Mouse (Mus musculus) forebrain, embryonic 11.5 days (tissue): ENCODE results near the gene Apaf1. TPM values are rescaled to one million over a fixed set of nuclear protein-coding genes. Genes with fewer than 3 reads are reported as not detected.
A peak's percentile ranks its signal among the peaks of the same experiment; 100 is the strongest.

Experiments used
- ATAC-seq: fragments of 200-750 bp; cut with Nextera tagmentation; replicated peaks from 2 replicates; pipeline ENCODE4 v1.8.0; 2017; ENCODE audit warnings: moderate TSS enrichment; ENCODE audit not compliant: low FRiP score
- DNase-seq: peaks from one replicate; pipeline ENCODE4 v3.0.0-alpha.2; 2017; ENCODE audit warnings: low spot score
- H3K27ac ChIP-seq: fragments of 300-500 bp; sonication (generic); 2 replicates; pipeline ENCODE4 v1.5.1; 2014; ENCODE audit warnings: low read depth, low read length
- H3K27me3 ChIP-seq: fragments of 300-500 bp; sonication (generic); 2 replicates; pipeline ENCODE4 v1.6.1; 2014; ENCODE audit warnings: mild to moderate bottlenecking, low read length, mixed read lengths; ENCODE audit not compliant: control insufficient read depth, insufficient read depth
- H3K36me3 ChIP-seq: fragments of 300-500 bp; sonication (generic); 2 replicates; pipeline ENCODE4 v1.6.1; 2014; ENCODE audit warnings: mild to moderate bottlenecking, low read length, moderate library complexity, mixed read lengths; ENCODE audit not compliant: control insufficient read depth, insufficient read depth
- H3K4me1 ChIP-seq: fragments of 300-500 bp; sonication (generic); replicated peaks from 2 replicates; pipeline ENCODE4 v1.6.1; 2014; ENCODE audit warnings: low read length, mixed read lengths; ENCODE audit not compliant: control insufficient read depth, insufficient read depth
- H3K4me2 ChIP-seq: fragments of 300-500 bp; sonication (generic); 2 replicates; pipeline ENCODE4 v1.6.1; 2014; ENCODE audit warnings: low read depth, mild to moderate bottlenecking, low read length, moderate library complexity, mixed read lengths; ENCODE audit not compliant: severe bottlenecking
- H3K4me3 ChIP-seq: fragments of 300-500 bp; sonication (generic); 2 replicates; pipeline ENCODE4 v1.5.1; 2014; ENCODE audit warnings: low read depth, low read length
- H3K9ac ChIP-seq: fragments of 300-500 bp; sonication (generic); 2 replicates; pipeline ENCODE4 v1.6.1; 2014; ENCODE audit warnings: low read length
- H3K9me3 ChIP-seq: fragments of 300-500 bp; sonication (generic); 2 replicates; pipeline ENCODE4 v1.6.1; 2016; ENCODE audit warnings: low read length, mixed read lengths; ENCODE audit not compliant: control insufficient read depth
- WGBS: fragments of 180-500 bp; shearing (Covaris S2); extraction: QIAGEN DNeasy Blood & Tissue Kit; methylation state at CpG from one replicate; pipeline ENCODE4 v1.1.7; 2014; 5-methylcytosine and 5-hydroxymethylcytosine counted together
- polyA plus RNA-seq: library from polyadenylated mRNA; unstranded; fragments of >200 nt; fragmentation: Nextera tagmentation; extraction: Ambion mirVana; gene quantifications from 2 replicates; pipeline ENCODE4 v1.2.1, GENCODE M21; 2014

The Apaf1 gene
- polyA plus RNA-seq, 1 experiment from 2014 or later = 30.2 TPM

GRCm38 (mm10) chr10:91123281-91123827 lies 40.8 kb upstream of the Apaf1 start:
- Histone ChIP-seq H3K9me3 (no peaks in the 10 kb centered on the region), H3K27me3 (no peaks in the 10 kb centered on the region), H3K4me2 (peak overlapping the region; percentile 76), H3K36me3 (peaks cover 14% of the 10 kb centered on the region), H3K9ac (peak overlapping the region; percentile 96), H3K4me3 (peak overlapping the region; percentile 96), H3K4me1 (peaks cover 8% of the 10 kb centered on the region; the same call in 1 of the 2 replicates), H3K27ac (peak overlapping the region; percentile 38; the same call in 1 of the 2 replicates)
- ATAC-seq (peak; percentile 61), DNase-seq (no peak)
- WGBS = under 1% methylated on average over 44 of the region's 44 CpGs

DNA sequence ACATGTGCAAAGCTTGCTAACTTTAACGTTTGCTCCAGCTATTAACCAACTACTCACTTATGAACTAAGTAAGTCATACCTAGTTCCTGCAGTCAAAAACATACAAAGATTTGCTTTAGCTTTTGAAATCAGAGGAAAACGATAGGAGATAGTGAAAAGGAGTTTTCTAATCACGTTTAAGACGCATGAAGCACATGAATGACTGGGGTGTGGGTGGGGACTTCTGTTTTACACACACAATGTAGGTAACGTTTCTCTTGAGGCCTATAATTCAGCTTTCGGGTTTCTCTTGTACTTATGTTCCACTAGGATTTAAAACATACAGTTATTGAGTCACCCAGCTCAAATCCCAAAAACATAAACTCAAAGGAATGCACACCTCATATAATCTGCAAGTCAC lies 40.1 kb upstream of the Apaf1 start:
- Histone ChIP-seq H3K4me3 (peak overlapping the region; percentile 96), H3K4me1 (peaks cover 8% of the 10 kb centered on the region; the same call in 1 of the 2 replicates), H3K4me2 (peak overlapping the region; percentile 76), H3K27me3 (no peaks in the 10 kb centered on the region), H3K9ac (peak overlapping the region; percentile 96), H3K9me3 (no peaks in the 10 kb centered on the region), H3K36me3 (peaks cover 17% of the 10 kb centered on the region), H3K27ac (no peak overlapping the region)
- DNase-seq (no peak), ATAC-seq (no peak)
- 40% methylated on average over 6 of the region's 6 CpGs for WGBS

- H3K4me3 ChIP-seq = no peak overlapping the region
- H3K9ac ChIP-seq = no peak overlapping the region
- no peak for ATAC-seq
- no peak for DNase-seq
- H3K9me3 ChIP-seq = no peaks in the 10 kb centered on the region
- no peak overlapping the region for H3K4me2 ChIP-seq
- 92% methylated on average over 12 of the region's 12 CpGs for WGBS
- H3K4me1 ChIP-seq = peaks cover 2% of the 10 kb centered on the region; the same call in 1 of the 2 replicates
- H3K27me3 ChIP-seq = no peaks in the 10 kb centered on the region
- H3K36me3 ChIP-seq = peaks cover 48% of the 10 kb centered on the region
- no peak overlapping the region for H3K27ac ChIP-seq
Measured at GRCm38 (mm10) chr10:91116958-91117357, 34.4 kb upstream of the Apaf1 start.

- H3K9ac ChIP-seq = no peak overlapping the region
- no peaks in the 10 kb centered on the region for H3K9me3 ChIP-seq
- peaks cover 12% of the 10 kb centered on the region for H3K36me3 ChIP-seq
- H3K27me3 ChIP-seq = no peaks in the 10 kb centered on the region
- H3K4me2 ChIP-seq = no peak overlapping the region
- DNase-seq (no peak), ATAC-seq (no peak)
- H3K4me3 ChIP-seq = no peak overlapping the region
- H3K27ac ChIP-seq = no peak overlapping the region
- no peaks in the 10 kb centered on the region for H3K4me1 ChIP-seq
- WGBS = 76% methylated on average over 4 of the region's 4 CpGs
Measured at GRCm38 (mm10) chr10:91109841-91110240, 27.3 kb upstream of the Apaf1 start.

GRCm38 (mm10) chr10:91105981-91106380 lies 23.4 kb upstream of the Apaf1 start:
- Histone ChIP-seq H3K4me3 (no peak overlapping the region), H3K4me1 (no peaks in the 10 kb centered on the region), H3K9me3 (no peaks in the 10 kb centered on the region), H3K36me3 (no peaks in the 10 kb centered on the region; the same call in 1 of the 2 replicates), H3K27me3 (no peaks in the 10 kb centered on the region), H3K27ac (no peak overlapping the region), H3K9ac (no peak overlapping the region), H3K4me2 (no peak overlapping the region)
- DNase-seq = no peak
- 83% methylated on average over 3 of the region's 3 CpGs for WGBS
- no peak for ATAC-seq

DNA sequence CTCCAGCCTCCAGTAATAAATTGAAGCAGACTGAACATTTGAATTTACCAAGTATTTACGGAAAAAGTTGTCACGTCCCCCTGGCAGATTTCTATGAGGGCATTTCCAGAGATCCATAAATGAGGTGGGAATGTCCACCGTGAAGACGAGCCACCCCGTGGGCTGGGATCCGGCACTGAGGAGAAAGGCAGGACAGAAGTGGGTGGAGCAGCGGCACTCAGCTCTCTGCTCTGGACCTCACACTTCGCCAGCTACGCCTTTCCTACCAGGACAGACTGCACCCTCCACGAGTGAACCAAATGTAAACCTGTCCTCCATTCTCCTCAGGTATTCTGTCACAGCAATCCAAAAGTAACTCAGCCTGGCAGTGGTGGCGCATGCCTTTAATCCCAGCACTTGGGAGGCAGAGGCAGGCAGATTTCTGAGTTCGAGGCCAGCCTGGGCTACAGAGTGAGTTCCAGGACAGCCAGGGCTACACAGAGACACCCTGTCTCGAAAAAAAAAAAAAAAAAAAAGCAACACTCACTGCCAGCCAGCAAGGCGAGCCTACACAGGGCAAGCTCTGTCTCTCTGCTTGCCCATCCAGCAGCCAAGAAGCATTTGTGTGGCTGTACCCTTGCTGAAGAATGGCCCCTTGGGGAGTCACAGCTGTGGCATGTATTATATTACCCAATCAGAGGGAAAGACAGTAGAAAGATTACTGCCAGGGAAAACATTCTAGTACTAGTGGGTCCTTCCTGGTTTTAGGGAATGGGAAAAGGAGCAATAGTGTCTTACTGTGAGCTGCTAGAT lies 20.4 kb upstream of the Apaf1 start:
- Histone ChIP-seq H3K27me3 (no peaks in the 10 kb centered on the region), H3K4me2 (no peak overlapping the region), H3K9me3 (no peaks in the 10 kb centered on the region), H3K27ac (no peak overlapping the region), H3K9ac (no peak overlapping the region), H3K4me1 (no peaks in the 10 kb centered on the region), H3K36me3 (no peaks in the 10 kb centered on the region; the same call in 1 of the 2 replicates), H3K4me3 (no peak overlapping the region)
- ATAC-seq (no peak), DNase-seq (no peak)
- 93% methylated on average over 13 of the region's 14 CpGs for WGBS

DNA sequence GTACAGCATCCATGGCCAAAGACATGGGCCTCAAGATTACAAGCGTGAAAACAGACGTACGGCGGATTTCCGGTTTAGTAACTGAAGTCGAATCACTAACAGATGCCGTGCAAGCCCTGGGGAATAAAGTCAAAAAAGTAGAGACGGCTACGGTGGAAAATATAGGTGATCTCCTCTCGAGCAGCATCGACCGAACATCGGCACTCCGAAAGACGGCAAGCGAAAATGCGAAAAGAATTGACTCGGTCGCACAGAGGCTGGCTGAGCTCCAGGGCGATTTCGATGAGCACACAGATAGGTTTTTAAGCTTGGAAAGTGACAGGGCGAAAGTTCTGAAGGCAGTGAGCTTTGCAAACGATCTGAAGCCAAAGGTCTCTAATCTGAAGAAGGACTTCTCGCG lies 19.4 kb upstream of the Apaf1 start:
- no peak overlapping the region for H3K4me2 ChIP-seq
- no peaks in the 10 kb centered on the region; the same call in 1 of the 2 replicates for H3K36me3 ChIP-seq
- no peaks in the 10 kb centered on the region for H3K9me3 ChIP-seq
- H3K4me1 ChIP-seq = no peaks in the 10 kb centered on the region
- no peak overlapping the region for H3K9ac ChIP-seq
- ATAC-seq (no peak), DNase-seq (no peak)
- no peak overlapping the region for H3K4me3 ChIP-seq
- H3K27ac ChIP-seq = no peak overlapping the region
- WGBS = 95% methylated on average over 25 of the region's 25 CpGs
- no peaks in the 10 kb centered on the region for H3K27me3 ChIP-seq

GRCm38 (mm10) chr10:91100101-91100500 lies 17.5 kb upstream of the Apaf1 start:
- H3K4me1 ChIP-seq = no peaks in the 10 kb centered on the region
- no peaks in the 10 kb centered on the region for H3K9me3 ChIP-seq
- DNase-seq (no peak), ATAC-seq (no peak)
- no peaks in the 10 kb centered on the region for H3K27me3 ChIP-seq
- no peak overlapping the region for H3K4me3 ChIP-seq
- H3K9ac ChIP-seq = no peak overlapping the region
- H3K27ac ChIP-seq = no peak overlapping the region
- H3K4me2 ChIP-seq = no peak overlapping the region
- 84% methylated on average over 1 of the region's 1 CpGs for WGBS
- no peaks in the 10 kb centered on the region; the same call in 1 of the 2 replicates for H3K36me3 ChIP-seq
